Mouse (Mus musculus) kidney, adult 2 months (tissue): Measurements from ENCODE around the gene Cfap221.

ENCODE experiments used
- CTCF ChIP-seq: fragments of 200-500 bp; conservative IDR thresholded peaks from 2 replicates; pipeline ENCODE4 v1.5.1; 2011; ENCODE audit warnings: low read depth, mild to moderate bottlenecking, control low read depth, low read length, moderate library complexity, mixed read lengths; ENCODE audit not compliant: insufficient read depth, insufficient read length
- POLR2A ChIP-seq: fragments of 200-500 bp; IDR thresholded peaks from one replicate; pipeline ENCODE4 v1.6.1; 2011; ENCODE audit warnings: low read depth, low read length, control low read depth

GRCm38 (mm10) chr1:119916823-119917371, 80.1 kb downstream of the Cfap221 start:
- TF ChIP-seq POLR2A (no peak), CTCF (no peak)
